Mouse (Mus musculus) erythroblast, adult 5-6 weeks (primary cell): ENCODE results near the gene Il27ra. TPM values are rescaled to one million over a fixed set of nuclear protein-coding genes. Genes with fewer than 3 reads are reported as not detected.
"Not testable (repeated sequence)": the region's sequence is repeated elsewhere in the genome, so short reads cannot be mapped to it uniquely, and the experiment has no call there.

ENCODE experiments used
- ATAC-seq: replicated peaks from 2 replicates; pipeline ENCODE4 v1.8.0; 2016; ENCODE audit warnings: moderate number of reproducible peaks, mild to moderate bottlenecking, moderate TSS enrichment, inconsistent platforms; ENCODE audit not compliant: poor library complexity, low FRiP score, severe bottlenecking
- total RNA-seq, 2 experiments: library from RNA; stranded (forward) in 1 of 2; stranded (reverse) in 1 of 2; fragments of 150-400 nt in 1 of 2; fragments of 200-764, 138-1000 nt in 1 of 2; gene quantifications; 2 replicates each; pipeline versions ENCODE4 v1.2.3 to v1.2.4; 2015 to 2017; ENCODE audit warnings: low replicate concordance in 2 of 2

The Il27ra gene
- total RNA-seq, 2 experiments from 2014 or later: 0.17 to 0.96 TPM

- ATAC-seq: no peak
These were observed 43.2 kb downstream of the Il27ra start for GRCm38 (mm10) chr8:83999057-83999705.

DNA sequence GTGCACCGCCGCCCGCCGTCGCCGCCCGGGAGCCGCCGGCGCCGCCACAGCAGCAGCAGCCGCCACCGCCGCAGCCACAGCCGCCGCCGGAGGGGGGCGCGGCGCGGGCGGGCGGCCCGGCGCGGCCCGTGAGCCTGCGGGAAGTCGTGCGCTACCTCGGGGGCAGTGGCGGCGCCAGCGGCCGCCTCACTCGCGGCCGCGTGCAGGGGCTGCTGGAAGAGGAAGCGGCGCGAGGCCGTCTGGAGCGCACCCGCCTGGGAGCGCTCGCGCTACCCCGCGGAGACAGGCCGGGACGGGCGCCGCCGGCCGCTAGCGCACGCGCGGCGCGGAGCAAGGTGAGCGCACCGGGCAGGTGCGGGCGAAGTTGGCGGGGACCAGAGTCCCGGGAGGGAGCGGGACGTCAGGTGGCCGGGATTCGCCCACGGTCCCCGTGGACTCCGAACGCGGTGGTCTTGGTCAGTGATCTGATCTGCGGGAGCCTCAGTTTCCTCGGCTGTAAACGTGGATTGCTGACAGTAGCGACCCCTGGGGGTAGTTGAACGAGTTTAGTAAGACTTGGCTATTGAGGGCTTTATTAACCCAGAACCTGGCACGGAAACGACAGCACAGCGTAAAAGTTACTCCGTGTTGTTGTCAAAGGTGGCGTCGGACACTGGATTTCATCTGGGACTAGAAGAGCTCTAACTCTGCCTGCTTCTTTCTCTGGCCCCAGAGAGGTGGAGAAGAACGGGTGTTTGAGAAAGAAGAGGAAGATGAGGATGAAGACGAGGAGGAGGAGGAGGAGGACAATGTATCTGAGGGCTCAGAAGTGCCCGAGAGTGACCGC is 43.9 kb downstream of the Il27ra start:
- peak; percentile 39 for ATAC-seq

- no peak for ATAC-seq
These were observed 44.8 kb downstream of the Il27ra start, which contains the start of gene Samd1 for GRCm38 (mm10) chr8:83997511-83998141. Gene Samd1 (plus strand): TSS chr8:83997672.

DNA sequence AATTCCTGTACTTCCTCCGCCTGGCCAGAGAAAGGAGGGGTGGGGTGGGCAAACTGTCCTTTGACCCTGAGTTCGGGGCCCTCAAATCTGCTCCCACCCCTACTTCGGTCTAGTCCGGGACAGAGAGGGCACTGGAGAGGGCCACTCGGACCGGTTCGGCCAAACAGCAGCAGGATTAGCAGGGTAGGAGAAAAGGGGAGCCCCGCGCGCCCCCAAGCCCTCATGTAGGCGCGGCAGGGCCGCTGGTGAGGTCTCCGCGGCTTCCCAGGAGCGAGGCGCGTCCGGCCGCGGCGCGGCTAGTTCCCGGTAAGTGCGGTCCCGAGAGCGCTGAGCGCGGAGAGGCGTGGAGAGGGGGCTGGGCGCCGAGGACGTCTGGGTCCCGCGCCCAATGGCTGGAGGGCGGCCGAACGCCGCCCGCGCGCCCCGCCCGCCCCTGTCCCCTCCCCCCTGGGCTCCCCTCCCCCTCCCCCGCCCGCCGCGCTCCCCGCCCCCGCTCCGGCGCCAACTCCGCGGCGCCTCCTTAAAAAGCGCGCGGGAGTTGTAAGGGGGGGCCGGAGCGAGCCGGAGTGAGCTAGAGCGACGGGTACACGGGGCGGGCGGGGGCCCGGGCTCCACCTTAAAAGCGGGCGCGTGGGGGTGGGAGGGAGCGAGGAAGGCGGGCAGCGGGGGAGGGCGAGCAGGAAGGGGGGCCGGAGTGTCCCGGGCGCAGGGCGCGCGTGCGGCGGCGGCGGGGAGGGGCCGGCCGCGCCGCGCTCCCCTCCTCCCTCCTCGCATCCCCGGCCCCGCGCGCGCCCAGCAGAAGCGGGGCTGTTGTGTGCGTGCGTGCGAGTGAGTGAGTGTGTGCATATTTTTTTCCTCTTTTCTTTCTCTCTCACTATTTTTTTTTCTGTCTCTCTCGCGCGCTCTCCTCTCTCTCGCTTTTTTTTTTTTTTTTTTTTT is 45.6 kb downstream of the Il27ra start:
- peak; percentile 77 for ATAC-seq

GRCm38 (mm10) chr8:83995973-83996372 is 46.4 kb downstream of the Il27ra start:
- no peak for ATAC-seq

GRCm38 (mm10) chr8:83994030-83994429 is 48.4 kb downstream of the Il27ra start:
- no peak for ATAC-seq

- ATAC-seq: peak; percentile 52; the same call in 1 of the 2 replicates
These were observed 49.9 kb downstream of the Il27ra start for GRCm38 (mm10) chr8:83992488-83992887.

DNA sequence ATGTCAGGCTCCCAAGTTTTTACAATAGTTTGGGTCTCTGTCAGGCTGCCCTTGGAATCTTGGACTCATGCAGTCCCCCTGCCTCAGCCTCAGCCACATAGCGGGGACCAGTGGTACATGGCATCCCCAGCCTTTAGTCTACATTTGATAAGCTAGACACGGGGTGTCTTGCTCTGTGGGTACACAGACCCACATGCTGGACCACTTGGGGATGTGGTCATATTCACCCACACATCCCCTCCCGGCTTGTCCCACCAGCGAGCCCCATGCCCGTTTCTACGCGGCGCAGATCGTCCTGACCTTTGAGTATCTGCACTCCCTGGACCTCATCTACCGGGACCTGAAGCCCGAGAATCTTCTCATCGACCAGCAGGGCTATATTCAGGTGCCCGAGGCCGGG is 52.2 kb downstream of the Il27ra start:
- no peak for ATAC-seq

DNA sequence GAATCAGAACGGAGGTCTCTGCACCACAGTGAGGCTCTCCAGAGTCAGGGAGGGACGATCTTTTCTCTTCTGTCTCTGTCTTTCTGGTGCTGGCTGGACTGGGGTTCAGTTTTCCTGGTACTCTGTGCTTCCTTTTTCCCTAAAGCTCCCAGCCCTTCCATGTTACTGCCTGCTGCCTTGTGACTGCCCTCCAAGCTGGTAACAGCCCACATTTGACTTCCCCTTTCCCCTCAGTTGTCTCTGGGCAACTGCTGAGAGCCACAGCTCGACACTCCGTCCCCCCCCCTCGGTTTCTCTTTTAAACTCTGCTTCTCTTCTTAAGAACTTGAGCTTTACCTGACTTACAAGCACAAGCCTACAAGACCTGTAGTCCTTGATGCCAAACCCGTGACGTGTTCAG is 53.1 kb downstream of the Il27ra start:
- ATAC-seq: no peak

DNA sequence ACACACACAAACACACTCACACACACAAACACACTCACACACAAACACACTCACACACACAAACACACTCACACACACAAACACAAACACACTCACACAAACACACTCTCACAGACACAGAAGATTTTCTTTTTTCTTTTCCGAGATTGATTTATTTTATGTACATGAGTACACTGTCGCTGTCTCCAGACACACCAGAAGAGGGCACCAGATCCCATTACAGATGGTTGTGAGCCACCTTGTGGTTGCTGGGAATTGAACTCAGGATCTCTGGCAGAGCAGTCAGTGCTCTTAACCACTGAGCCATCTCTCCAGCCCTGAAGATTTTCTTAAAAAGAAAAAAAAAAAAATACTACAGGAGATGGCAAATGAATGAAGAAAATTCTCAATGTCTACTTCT is 59.2 kb downstream of the Il27ra start:
- ATAC-seq: not testable (repeated sequence)

DNA sequence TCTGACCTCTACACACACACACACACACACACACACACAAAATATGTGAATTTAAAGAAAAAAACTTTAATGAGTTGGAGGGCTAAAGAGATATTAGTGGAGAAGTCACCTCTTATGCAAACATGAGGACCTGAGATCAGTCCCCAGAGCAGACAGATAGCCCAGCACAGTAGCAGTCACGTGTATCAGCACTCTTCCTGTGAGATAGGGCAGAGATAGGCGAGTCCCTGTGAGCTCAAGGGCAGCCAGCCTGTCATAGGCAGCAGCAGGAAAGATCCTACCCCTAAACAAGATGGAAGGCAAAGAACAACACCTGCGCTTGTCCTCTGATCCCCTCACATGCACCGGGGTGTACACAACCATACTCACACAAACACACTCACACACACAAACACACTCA is 59.9 kb downstream of the Il27ra start:
- ATAC-seq: no peak

DNA sequence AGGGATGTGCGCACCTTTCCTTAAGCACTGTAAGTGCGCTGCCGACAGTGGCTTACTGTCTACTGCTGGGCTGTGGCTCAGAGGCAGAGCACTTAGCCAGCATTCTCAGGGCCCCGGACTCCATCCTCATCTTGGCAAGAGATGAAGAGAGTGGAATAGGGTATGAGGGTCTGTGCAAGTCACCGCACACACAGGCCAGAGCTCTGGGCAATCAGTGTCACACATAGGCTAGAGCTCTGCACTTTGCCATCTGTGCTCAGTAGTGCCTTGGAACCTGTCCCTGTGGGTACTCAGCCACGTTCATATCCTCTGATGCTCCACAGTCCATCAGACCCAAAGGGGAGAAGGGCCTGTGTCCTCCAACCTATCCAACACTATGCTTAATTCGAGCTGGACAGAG is 60.9 kb downstream of the Il27ra start:
- no peak for ATAC-seq

GRCm38 (mm10) chr8:83980845-83981244 is 61.5 kb downstream of the Il27ra start:
- ATAC-seq: no peak

Other genes with a start within 250 kb of the Il27ra start
- gene Adgrl1, start 142.5 kb downstream of the Il27ra start, total RNA-seq (2015; ENCODE audit: low replicate concordance): 0.58 and 1.7 TPM in 2 replicates
- gene Adgrl1, start 142.5 kb downstream of the Il27ra start, total RNA-seq (2017; ENCODE audit: low replicate concordance): 0.09 and 0.14 TPM in 2 replicates
- gene Gm10644, start 87.4 kb downstream of the Il27ra start, total RNA-seq (2015; ENCODE audit: low replicate concordance): not detected in 2 replicates
- gene Gm10644, start 87.4 kb downstream of the Il27ra start, total RNA-seq (2017; ENCODE audit: low replicate concordance): not detected in 2 replicates
- gene Asf1b, start 87.1 kb downstream of the Il27ra start, total RNA-seq (2015; ENCODE audit: low replicate concordance): 23.1 and 32.4 TPM in 2 replicates
- 26.2 and 32.8 TPM in 2 replicates for gene Asf1b, start 87.1 kb downstream of the Il27ra start, total RNA-seq (2017; ENCODE audit: low replicate concordance)
- 7.5 and 9.8 TPM in 2 replicates for gene Prkaca, start 69.6 kb downstream of the Il27ra start, total RNA-seq (2015; ENCODE audit: low replicate concordance)
- 6.7 and 7.1 TPM in 2 replicates for gene Prkaca, start 69.6 kb downstream of the Il27ra start, total RNA-seq (2017; ENCODE audit: low replicate concordance)
- gene Samd1, start 44.9 kb downstream of the Il27ra start, total RNA-seq (2015; ENCODE audit: low replicate concordance): 14.8 and 33.2 TPM in 2 replicates
- gene Samd1, start 44.9 kb downstream of the Il27ra start, total RNA-seq (2017; ENCODE audit: low replicate concordance): 32.5 and 36.0 TPM in 2 replicates
- gene 1700067K01Rik, start 41.1 kb downstream of the Il27ra start, total RNA-seq (2015; ENCODE audit: low replicate concordance): 1.3 TPM in 1 of 2 replicates, not detected in the other
- 0.51 and 2.6 TPM in 2 replicates for gene 1700067K01Rik, start 41.1 kb downstream of the Il27ra start, total RNA-seq (2017; ENCODE audit: low replicate concordance)
- not detected in 2 replicates for gene 2210011C24Rik, start 30.4 kb downstream of the Il27ra start, total RNA-seq (2015; ENCODE audit: low replicate concordance)
- gene 2210011C24Rik, start 30.4 kb downstream of the Il27ra start, total RNA-seq (2017; ENCODE audit: low replicate concordance): not detected in 2 replicates
- gene Palm3, start 21.1 kb downstream of the Il27ra start, total RNA-seq (2015; ENCODE audit: low replicate concordance): not detected in 2 replicates
- not detected in 2 replicates for gene Palm3, start 21.1 kb downstream of the Il27ra start, total RNA-seq (2017; ENCODE audit: low replicate concordance)
- not detected in 2 replicates for gene Rln3, start 2.4 kb upstream of the Il27ra start, total RNA-seq (2015; ENCODE audit: low replicate concordance)
- not detected in 2 replicates for gene Rln3, start 2.4 kb upstream of the Il27ra start, total RNA-seq (2017; ENCODE audit: low replicate concordance)
- not detected in 2 replicates for gene Gm10643, start 22.5 kb upstream of the Il27ra start, total RNA-seq (2015; ENCODE audit: low replicate concordance)
- gene Gm10643, start 22.5 kb upstream of the Il27ra start, total RNA-seq (2017; ENCODE audit: low replicate concordance): not detected in 2 replicates
- gene Rfx1, start 24.2 kb upstream of the Il27ra start, total RNA-seq (2015; ENCODE audit: low replicate concordance): 2.1 and 3.1 TPM in 2 replicates
- 1.4 and 3.5 TPM in 2 replicates for gene Rfx1, start 24.2 kb upstream of the Il27ra start, total RNA-seq (2017; ENCODE audit: low replicate concordance)
- gene Dcaf15, start 62.2 kb upstream of the Il27ra start, total RNA-seq (2015; ENCODE audit: low replicate concordance): 0.19 and 4.0 TPM in 2 replicates
- 1.9 and 2.9 TPM in 2 replicates for gene Dcaf15, start 62.2 kb upstream of the Il27ra start, total RNA-seq (2017; ENCODE audit: low replicate concordance)
- gene Podnl1, start 83.4 kb upstream of the Il27ra start, total RNA-seq (2015; ENCODE audit: low replicate concordance): not detected in 2 replicates
- not detected in 2 replicates for gene Podnl1, start 83.4 kb upstream of the Il27ra start, total RNA-seq (2017; ENCODE audit: low replicate concordance)
- 4.2 and 7.3 TPM in 2 replicates for gene Cc2d1a, start 105.3 kb upstream of the Il27ra start, total RNA-seq (2015; ENCODE audit: low replicate concordance)
- gene Cc2d1a, start 105.3 kb upstream of the Il27ra start, total RNA-seq (2017; ENCODE audit: low replicate concordance): 0.60 and 2.5 TPM in 2 replicates
- not detected in 2 replicates for gene 4930432K21Rik, start 105.4 kb upstream of the Il27ra start, total RNA-seq (2015; ENCODE audit: low replicate concordance)
- gene 4930432K21Rik, start 105.4 kb upstream of the Il27ra start, total RNA-seq (2017; ENCODE audit: low replicate concordance): 0.43 TPM in 1 of 2 replicates, not detected in the other
- gene Nanos3, start 142.6 kb upstream of the Il27ra start, total RNA-seq (2015; ENCODE audit: low replicate concordance): not detected in 2 replicates
- not detected in 2 replicates for gene Nanos3, start 142.6 kb upstream of the Il27ra start, total RNA-seq (2017; ENCODE audit: low replicate concordance)
- gene Zswim4, start 194.5 kb upstream of the Il27ra start, total RNA-seq (2015; ENCODE audit: low replicate concordance): 3.1 and 3.5 TPM in 2 replicates
- gene Zswim4, start 194.5 kb upstream of the Il27ra start, total RNA-seq (2017; ENCODE audit: low replicate concordance): 6.3 and 7.4 TPM in 2 replicates
- gene D8Ertd738e, start 207.1 kb upstream of the Il27ra start, total RNA-seq (2015; ENCODE audit: low replicate concordance): 53.7 and 79.2 TPM in 2 replicates
- 25.5 and 34.4 TPM in 2 replicates for gene D8Ertd738e, start 207.1 kb upstream of the Il27ra start, total RNA-seq (2017; ENCODE audit: low replicate concordance)
- 2.3 and 2.5 TPM in 2 replicates for gene Mri1, start 214.7 kb upstream of the Il27ra start, total RNA-seq (2015; ENCODE audit: low replicate concordance)
- 1.8 and 4.7 TPM in 2 replicates for gene Mri1, start 214.7 kb upstream of the Il27ra start, total RNA-seq (2017; ENCODE audit: low replicate concordance)
- 4.0 and 22.1 TPM in 2 replicates for gene Ccdc130, start 227.8 kb upstream of the Il27ra start, total RNA-seq (2015; ENCODE audit: low replicate concordance)
- gene Ccdc130, start 227.8 kb upstream of the Il27ra start, total RNA-seq (2017; ENCODE audit: low replicate concordance): 3.3 and 3.5 TPM in 2 replicates